Mouse (Mus musculus): ENCODE results near the gene Samhd1. TPM values are rescaled to one million over a fixed set of nuclear protein-coding genes. Genes with fewer than 3 reads are reported as not detected.
A peak's percentile ranks its signal among the peaks of the same experiment; 100 is the strongest.

Gene Samhd1
- polyA plus RNA-seq, 1 experiment from 2014 or later, result 17.3 TPM

DNA sequence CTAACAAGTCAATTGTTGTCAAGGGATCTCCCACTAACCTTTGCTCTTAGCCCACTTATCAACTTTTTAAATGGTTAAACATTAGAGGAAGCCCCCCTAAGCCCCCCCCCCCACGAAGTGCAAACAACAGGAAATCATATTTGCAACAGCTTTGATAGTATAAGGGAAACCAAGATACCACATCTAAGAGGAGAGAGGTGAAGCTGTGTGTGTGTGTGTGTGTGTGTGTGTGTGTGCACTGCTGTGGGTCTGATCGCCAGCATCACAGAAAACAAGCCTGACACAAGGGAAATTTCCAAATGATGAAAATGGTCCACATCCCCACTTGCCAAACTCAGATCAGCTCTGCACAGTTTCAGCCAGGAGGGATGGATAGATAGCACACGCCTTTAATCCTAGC is 16.0 kb downstream of the Samhd1 start:
- 32% methylated on average over 3 of the region's 3 CpGs for WGBS (ENCODE audit: insufficient replicate concordance)
- ATAC-seq (no peak), DNase-seq (no peak)
- peaks cover 50% of the 10 kb centered on the region for H3K36me3 ChIP-seq (replicated peaks; ENCODE audit: insufficient read depth, low read length)
- TF ChIP-seq EP300 (IDR thresholded peaks at IDR 0.05; ENCODE audit: low read depth), result no peak
- no peak for TF ChIP-seq CTCF (IDR thresholded peaks at IDR 0.05; ENCODE audit: low read depth)
- H3K27me3 ChIP-seq (ENCODE audit: insufficient read depth, low read length), result no peaks in the 10 kb centered on the region
- no peak overlapping the region for H3K4me2 ChIP-seq (ENCODE audit: low read depth, low read length)
- H3K27ac ChIP-seq (ENCODE audit: low read depth), result no peak overlapping the region
- no peak overlapping the region for H3K4me3 ChIP-seq (ENCODE audit: low read depth, low read length)
- no peaks in the 10 kb centered on the region for H3K9me3 ChIP-seq (ENCODE audit: low read length)
- H3K4me1 ChIP-seq (ENCODE audit: insufficient read depth), result no peaks in the 10 kb centered on the region
- H3K9ac ChIP-seq (replicated peaks), result no peak overlapping the region

DNA sequence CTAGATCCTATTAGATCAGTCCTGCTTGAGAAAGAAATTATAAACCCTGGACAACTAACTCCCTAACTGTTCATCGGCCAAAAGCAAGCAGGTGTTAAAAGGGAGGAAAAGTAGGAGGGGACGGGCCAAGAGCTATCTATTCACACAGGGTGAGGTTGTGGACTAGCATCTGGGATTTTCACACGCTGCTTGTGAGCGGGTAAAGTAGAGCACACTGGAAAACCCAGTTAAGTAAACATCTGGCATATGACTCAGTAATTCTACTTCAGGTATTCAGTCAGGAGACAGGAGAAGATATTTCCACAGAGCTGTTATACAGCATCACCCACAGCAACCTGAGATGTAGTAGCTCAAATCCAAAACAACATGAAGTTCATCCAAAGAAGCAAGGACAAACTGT is 16.5 kb downstream of the Samhd1 start:
- no peaks in the 10 kb centered on the region for H3K27me3 ChIP-seq (ENCODE audit: insufficient read depth, low read length)
- TF ChIP-seq EP300 (IDR thresholded peaks at IDR 0.05; ENCODE audit: low read depth), result no peak
- TF ChIP-seq CTCF (IDR thresholded peaks at IDR 0.05; ENCODE audit: low read depth), result no peak
- no peak overlapping the region for H3K4me2 ChIP-seq (ENCODE audit: low read depth, low read length)
- no peak for ATAC-seq
- H3K27ac ChIP-seq (ENCODE audit: low read depth), result no peak overlapping the region
- peaks cover 52% of the 10 kb centered on the region for H3K36me3 ChIP-seq (replicated peaks; ENCODE audit: insufficient read depth, low read length)
- WGBS (ENCODE audit: insufficient replicate concordance), result 63% methylated on average over 4 of the region's 4 CpGs
- no peak overlapping the region for H3K9ac ChIP-seq (replicated peaks)
- no peaks in the 10 kb centered on the region for H3K9me3 ChIP-seq (ENCODE audit: low read length)
- H3K4me1 ChIP-seq (ENCODE audit: insufficient read depth), result no peaks in the 10 kb centered on the region
- no peak overlapping the region for H3K4me3 ChIP-seq (ENCODE audit: low read depth, low read length)
- no peak for DNase-seq

DNA sequence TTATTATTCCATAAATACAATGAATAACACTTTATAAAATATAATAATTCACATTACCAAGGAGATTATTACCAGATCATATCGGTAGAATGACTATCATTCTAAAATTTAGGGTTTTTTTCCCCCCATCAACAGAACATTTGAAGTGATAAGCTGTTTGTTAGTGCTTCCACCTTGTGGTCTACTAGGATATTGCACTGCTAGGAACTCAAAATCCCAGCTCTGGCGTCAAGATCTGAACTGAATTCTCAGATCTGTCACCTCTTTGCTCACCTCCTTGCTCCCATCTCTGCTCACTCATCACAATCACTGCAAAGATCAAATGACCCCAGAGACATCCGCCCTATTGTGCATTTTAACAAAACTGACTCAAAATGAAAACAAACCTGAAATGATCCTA is 18.1 kb downstream of the Samhd1 start:
- H3K9ac ChIP-seq (replicated peaks), result no peak overlapping the region
- no peaks in the 10 kb centered on the region for H3K27me3 ChIP-seq (ENCODE audit: insufficient read depth, low read length)
- no peak overlapping the region for H3K27ac ChIP-seq (ENCODE audit: low read depth)
- ATAC-seq, result no peak
- H3K4me1 ChIP-seq (ENCODE audit: insufficient read depth), result no peaks in the 10 kb centered on the region
- no peak for TF ChIP-seq EP300 (IDR thresholded peaks at IDR 0.05; ENCODE audit: low read depth)
- TF ChIP-seq CTCF (IDR thresholded peaks at IDR 0.05; ENCODE audit: low read depth), result peak; percentile 78
- no peak overlapping the region for H3K4me3 ChIP-seq (ENCODE audit: low read depth, low read length)
- 19% methylated on average over 3 of the region's 3 CpGs for WGBS (ENCODE audit: insufficient replicate concordance)
- peaks cover 52% of the 10 kb centered on the region for H3K36me3 ChIP-seq (replicated peaks; ENCODE audit: insufficient read depth, low read length)
- DNase-seq, result no peak
- no peak overlapping the region for H3K4me2 ChIP-seq (ENCODE audit: low read depth, low read length)
- no peaks in the 10 kb centered on the region for H3K9me3 ChIP-seq (ENCODE audit: low read length)

DNA sequence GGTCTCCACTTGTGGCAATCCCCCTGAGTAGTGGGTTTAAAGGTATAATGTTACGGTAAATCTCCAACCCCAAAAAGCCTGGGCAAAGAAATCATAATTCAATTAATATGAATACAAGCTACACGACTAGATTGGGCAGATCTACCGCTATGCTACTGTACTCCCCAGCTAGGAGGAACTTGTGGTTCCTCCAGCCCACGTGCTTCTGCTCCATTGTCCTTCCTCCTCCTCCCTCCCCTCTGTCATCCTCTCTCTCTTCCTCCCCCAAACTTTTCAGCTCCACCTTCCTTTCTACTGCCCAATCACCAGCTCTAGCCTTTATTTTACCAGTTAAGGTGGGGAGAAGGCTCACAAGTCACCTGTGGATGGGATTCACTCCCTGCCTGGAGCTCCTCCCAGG is 26.8 kb downstream of the Samhd1 start:
- Histone ChIP-seq H3K4me3 (ENCODE audit: low read depth, low read length) (no peak overlapping the region), H3K4me2 (ENCODE audit: low read depth, low read length) (no peak overlapping the region), H3K36me3 (replicated peaks; ENCODE audit: insufficient read depth, low read length) (peaks cover 48% of the 10 kb centered on the region), H3K27me3 (ENCODE audit: insufficient read depth, low read length) (no peaks in the 10 kb centered on the region), H3K9ac (replicated peaks) (no peak overlapping the region), H3K27ac (ENCODE audit: low read depth) (no peak overlapping the region), H3K4me1 (ENCODE audit: insufficient read depth) (no peaks in the 10 kb centered on the region), H3K9me3 (ENCODE audit: low read length) (no peaks in the 10 kb centered on the region)
- DNase-seq, result no peak
- WGBS (ENCODE audit: insufficient replicate concordance), result 52% methylated on average over 4 of the region's 4 CpGs
- TF ChIP-seq EP300 (IDR thresholded peaks at IDR 0.05; ENCODE audit: low read depth), result no peak
- no peak for TF ChIP-seq CTCF (IDR thresholded peaks at IDR 0.05; ENCODE audit: low read depth)
- no peak for ATAC-seq

DNA sequence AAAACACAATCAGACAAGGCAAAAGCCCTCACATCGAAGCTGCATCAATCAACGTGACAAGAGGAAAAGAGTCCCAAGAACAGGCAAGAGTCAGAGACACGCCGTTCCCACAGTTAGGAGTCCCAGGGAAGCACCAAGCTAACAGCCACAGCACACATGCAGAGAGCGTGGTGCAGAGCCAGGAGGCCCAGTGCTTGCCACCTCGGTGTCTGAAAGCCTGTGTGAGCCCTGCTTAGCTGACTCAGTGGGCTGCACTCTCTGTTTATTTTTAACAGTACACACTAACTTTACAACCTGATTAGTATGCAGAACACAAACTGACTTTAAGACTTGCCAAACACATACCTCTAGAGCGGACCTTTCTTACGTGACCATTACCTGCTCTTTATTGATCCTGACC is 30.6 kb downstream of the Samhd1 start:
- DNase-seq (no peak), ATAC-seq (no peak)
- Histone ChIP-seq H3K9ac (replicated peaks) (no peak overlapping the region), H3K4me3 (ENCODE audit: low read depth, low read length) (no peak overlapping the region), H3K9me3 (ENCODE audit: low read length) (no peaks in the 10 kb centered on the region), H3K27ac (ENCODE audit: low read depth) (no peak overlapping the region), H3K36me3 (replicated peaks; ENCODE audit: insufficient read depth, low read length) (peaks cover 60% of the 10 kb centered on the region), H3K27me3 (ENCODE audit: insufficient read depth, low read length) (no peaks in the 10 kb centered on the region), H3K4me2 (ENCODE audit: low read depth, low read length) (no peak overlapping the region), H3K4me1 (ENCODE audit: insufficient read depth) (no peaks in the 10 kb centered on the region)
- TF ChIP-seq CTCF (IDR thresholded peaks at IDR 0.05; ENCODE audit: low read depth), result no peak
- no peak for TF ChIP-seq EP300 (IDR thresholded peaks at IDR 0.05; ENCODE audit: low read depth)
- WGBS (ENCODE audit: insufficient replicate concordance), result 84% methylated on average over 8 of the region's 8 CpGs

DNA sequence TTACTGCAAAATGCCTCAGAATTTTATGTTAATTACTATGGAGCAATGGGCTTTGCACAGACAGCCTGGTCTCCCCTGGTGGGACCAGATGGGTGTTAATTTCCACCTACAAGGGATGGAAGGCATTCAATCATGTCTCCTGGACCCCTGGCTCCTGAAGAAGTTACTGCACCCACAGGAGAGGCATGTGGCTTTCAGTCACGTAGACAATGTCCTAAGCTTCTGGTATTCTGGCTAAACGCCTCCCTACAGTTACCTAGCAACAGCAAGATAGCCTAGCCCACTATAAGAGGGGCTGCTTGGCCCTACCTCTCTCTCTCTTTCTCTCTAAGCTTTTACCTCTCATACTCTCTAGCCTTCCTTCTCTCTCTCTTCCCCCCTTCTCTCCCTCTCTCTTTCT is 32.8 kb downstream of the Samhd1 start:
- H3K27me3 ChIP-seq (ENCODE audit: insufficient read depth, low read length), result no peaks in the 10 kb centered on the region
- TF ChIP-seq CTCF (IDR thresholded peaks at IDR 0.05; ENCODE audit: low read depth), result no peak
- TF ChIP-seq EP300 (IDR thresholded peaks at IDR 0.05; ENCODE audit: low read depth), result no peak
- 82% methylated on average over 2 of the region's 2 CpGs for WGBS (ENCODE audit: insufficient replicate concordance)
- no peak overlapping the region for H3K27ac ChIP-seq (ENCODE audit: low read depth)
- no peak overlapping the region for H3K4me3 ChIP-seq (ENCODE audit: low read depth, low read length)
- no peak overlapping the region for H3K9ac ChIP-seq (replicated peaks)
- H3K4me1 ChIP-seq (ENCODE audit: insufficient read depth), result no peaks in the 10 kb centered on the region
- DNase-seq (no peak), ATAC-seq (no peak)
- H3K36me3 ChIP-seq (replicated peaks; ENCODE audit: insufficient read depth, low read length), result peaks cover 52% of the 10 kb centered on the region
- no peaks in the 10 kb centered on the region for H3K9me3 ChIP-seq (ENCODE audit: low read length)
- H3K4me2 ChIP-seq (ENCODE audit: low read depth, low read length), result no peak overlapping the region

DNA sequence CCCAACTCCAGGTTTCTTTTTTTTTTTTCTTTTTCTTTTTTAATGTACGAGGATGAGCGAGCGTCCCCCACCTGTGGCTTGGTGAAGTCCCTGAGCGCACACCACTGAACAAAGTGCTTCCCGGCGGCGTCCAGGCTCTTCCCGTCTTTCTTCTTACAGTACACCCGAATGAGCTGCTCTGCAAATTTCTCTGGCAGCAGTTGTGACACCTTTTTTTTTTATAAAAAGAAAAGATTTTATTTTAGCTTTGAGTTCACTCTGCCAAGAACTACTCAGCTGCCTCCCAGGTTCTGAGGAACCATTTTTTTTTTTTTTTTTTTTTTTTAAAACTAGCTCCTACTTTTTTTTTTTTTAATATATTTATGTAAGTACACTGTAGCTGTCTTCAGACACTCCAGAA is 33.4 kb downstream of the Samhd1 start:
- DNase-seq, result no peak
- H3K4me2 ChIP-seq (ENCODE audit: low read depth, low read length), result no peak overlapping the region
- no peaks in the 10 kb centered on the region for H3K4me1 ChIP-seq (ENCODE audit: insufficient read depth)
- no peak overlapping the region for H3K4me3 ChIP-seq (ENCODE audit: low read depth, low read length)
- H3K36me3 ChIP-seq (replicated peaks; ENCODE audit: insufficient read depth, low read length), result peaks cover 50% of the 10 kb centered on the region
- no peaks in the 10 kb centered on the region for H3K27me3 ChIP-seq (ENCODE audit: insufficient read depth, low read length)
- no peak overlapping the region for H3K27ac ChIP-seq (ENCODE audit: low read depth)
- no peak for TF ChIP-seq CTCF (IDR thresholded peaks at IDR 0.05; ENCODE audit: low read depth)
- no peak for TF ChIP-seq EP300 (IDR thresholded peaks at IDR 0.05; ENCODE audit: low read depth)
- no peak for ATAC-seq
- 95% methylated on average over 9 of the region's 9 CpGs for WGBS (ENCODE audit: insufficient replicate concordance)
- no peak overlapping the region for H3K9ac ChIP-seq (replicated peaks)
- no peaks in the 10 kb centered on the region for H3K9me3 ChIP-seq (ENCODE audit: low read length)

All from liver, postnatal 0 days (tissue).